Mouse (Mus musculus): ENCODE data around the gene Ang4. TPM values are rescaled to one million over a fixed set of nuclear protein-coding genes. Genes with fewer than 3 reads are reported as not detected.
A peak's percentile ranks its signal among the peaks of the same experiment; 100 is the strongest.
"Not testable (repeated sequence)": the region's sequence is repeated elsewhere in the genome, so short reads cannot be mapped to it uniquely, and the experiment has no call there.

The Ang4 gene
- not detected for total RNA-seq (2021)

- intact Hi-C loops (cut with DNase I), result no loop called here
- no peak for DNase-seq (ENCODE audit: low spot score in 2 of 2)
Measured at GRCm38 (mm10) chr14:51773490-51773889, at the start of gene Ang4. Gene Ang4 (minus strand): TSS chr14:51773590.

GRCm38 (mm10) chr14:51799746-51800145 lies 26.4 kb upstream of the Ang4 start, which contains the start of gene AY358078:
Gene AY358078 (plus strand): TSS chr14:51800046.
- intact Hi-C loops (cut with DNase I), result no loop called here

GRCm38 (mm10) chr14:51794106-51794505 lies 20.7 kb upstream of the Ang4 start:
- intact Hi-C loops (cut with DNase I), result no loop called here
- DNase-seq (ENCODE audit: low spot score in 2 of 2), result no peak

More at GRCm38 (mm10) chr14:51799746-51800145, 26.4 kb upstream of the Ang4 start, which contains the start of gene AY358078:
- DNase-seq (ENCODE audit: low spot score in 2 of 2), result no peak

GRCm38 (mm10) chr14:51789196-51789595 lies 15.8 kb upstream of the Ang4 start:
- intact Hi-C loops (cut with DNase I), result no loop called here
- DNase-seq (ENCODE audit: low spot score in 2 of 2), result no peak

- no peak for DNase-seq (ENCODE audit: low spot score in 2 of 2)
- intact Hi-C loops (cut with DNase I), result no loop called here
Measured at GRCm38 (mm10) chr14:51787061-51787460, 13.7 kb upstream of the Ang4 start.

GRCm38 (mm10) chr14:51786335-51786734 lies 12.9 kb upstream of the Ang4 start:
- intact Hi-C loops (cut with DNase I), result no loop called here
- no peak for DNase-seq (ENCODE audit: low spot score in 2 of 2)

- no peak for DNase-seq (ENCODE audit: low spot score in 2 of 2)
- intact Hi-C loops (cut with DNase I), result no loop called here
Measured at GRCm38 (mm10) chr14:51778865-51779481, 5.6 kb upstream of the Ang4 start.

- intact Hi-C loops (cut with DNase I), result no loop called here
- DNase-seq (ENCODE audit: low spot score in 2 of 2), result no peak
Measured at GRCm38 (mm10) chr14:51777791-51778190, 4.4 kb upstream of the Ang4 start.

- intact Hi-C loops (cut with DNase I); DNase-seq (ENCODE audit: low spot score in 2 of 2): not testable (repeated sequence)
Measured at GRCm38 (mm10) chr14:51771378-51771777, 2.0 kb downstream of the Ang4 start.

GRCm38 (mm10) chr14:51755944-51756343 lies 17.4 kb downstream of the Ang4 start:
- DNase-seq (ENCODE audit: low spot score in 2 of 2), result no peak
- intact Hi-C loops (cut with DNase I), result loop anchor here (5.0 kb wide), 1 partner anchor 504 kb away; no protein-coding TSS in a partner anchor

- intact Hi-C loops (cut with DNase I), result no loop called here
- DNase-seq (ENCODE audit: low spot score in 2 of 2), result no peak
Measured at GRCm38 (mm10) chr14:51740347-51741170, 32.8 kb downstream of the Ang4 start.

GRCm38 (mm10) chr14:51739150-51739993 lies 34.0 kb downstream of the Ang4 start:
- intact Hi-C loops (cut with DNase I), result no loop called here
- no peak for DNase-seq (ENCODE audit: low spot score in 2 of 2)

- intact Hi-C loops (cut with DNase I), result no loop called here
- DNase-seq (ENCODE audit: low spot score in 2 of 2), result peak; percentile 24 to 26
Measured at GRCm38 (mm10) chr14:51738411-51739149, 34.8 kb downstream of the Ang4 start.

- intact Hi-C loops (cut with DNase I), result no loop called here
- no peak for DNase-seq (ENCODE audit: low spot score in 2 of 2)
Measured at GRCm38 (mm10) chr14:51737967-51738366, 35.4 kb downstream of the Ang4 start.

GRCm38 (mm10) chr14:51717083-51717482 lies 56.3 kb downstream of the Ang4 start, which contains the start of gene Gm5800:
Gene Gm5800 (minus strand): TSS chr14:51717183.
- DNase-seq (ENCODE audit: low spot score in 2 of 2), result no peak
- intact Hi-C loops (cut with DNase I), result no loop called here

All from left cerebral cortex, postnatal 36 days (tissue).